12 mouse cellular contexts compared by ENCODE assay signal in the genomic region with DNA sequence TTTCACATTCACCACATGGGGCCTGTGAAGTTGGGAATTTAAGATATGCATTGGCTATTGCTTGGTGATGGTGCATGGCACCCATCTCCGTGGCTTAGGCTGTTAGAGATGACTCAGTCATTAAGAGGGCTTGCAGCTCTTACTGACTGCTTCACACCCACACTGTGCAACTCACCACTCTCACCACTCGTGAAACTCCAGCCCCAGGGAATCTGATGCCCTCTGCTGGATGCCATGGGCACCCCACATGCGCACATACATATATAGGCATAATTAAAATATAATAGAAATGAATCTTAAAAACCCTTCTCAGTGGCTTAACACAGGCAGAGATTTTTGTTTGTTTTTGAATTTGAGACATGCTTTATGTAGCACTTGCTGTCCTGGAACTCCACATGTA.
DNase-seq lines count a peak whose midpoint lies in the region; ATAC-seq and TF ChIP-seq lines count a peak whose summit lies in the region.
"Had no signal": no experiment of that assay in that cellular context is flagged by ENCODE, and none has a peak within 500 bp of the region (broad histone marks: within the 10 kb centered on the region; RNA-seq: fewer than 3 reads in every experiment).

No protein-coding gene starts in this region.

- TF ChIP-seq POLR2A in MEL (IDR thresholded peaks at IDR 0.05; ENCODE audit: control insufficient read depth in 1 of 2, insufficient read depth in 1 of 2, low read depth in 1 of 2, low read length in 2 of 2, poor library complexity in 1 of 2) = no peak

- H3K4me3 ChIP-seq in kidney, postnatal 0 days (replicated peaks; ENCODE audit: low read depth, low read length) = no peak overlapping the region
- H3K4me3 ChIP-seq in MEL (ENCODE audit: control insufficient read depth in 1 of 2, insufficient read depth in 1 of 2, low read depth in 2 of 2, low read length in 2 of 2) = no peak overlapping the region
- H3K4me3 ChIP-seq in embryonic facial prominence, embryonic 10.5 days = no peak overlapping the region
- H3K4me3 ChIP-seq: heart, embryonic 10.5 days had no signal

- ATAC-seq in kidney, postnatal 0 days (replicated peaks; ENCODE audit: low FRiP score, low read depth) = no peak
- ATAC-seq in megakaryocyte progenitor cell, adult 5-6 weeks (replicated peaks; ENCODE audit: poor library complexity) = peak; percentile 84
- ATAC-seq: inflammation-experienced regulatory T-cells, adult 6 months had no signal

- H3K9me3 ChIP-seq in kidney, postnatal 0 days (replicated peaks; ENCODE audit: low read length) = no peaks in the 10 kb centered on the region
- H3K9me3 ChIP-seq in MEL (replicated peaks; ENCODE audit: insufficient read depth, low read length) = no peaks in the 10 kb centered on the region
- H3K9me3 ChIP-seq in embryonic facial prominence, embryonic 10.5 days = no peaks in the 10 kb centered on the region
- H3K9me3 ChIP-seq: heart, embryonic 10.5 days had no signal

- H3K4me1 ChIP-seq in kidney, postnatal 0 days (replicated peaks; ENCODE audit: insufficient read depth, low read length) = no peaks in the 10 kb centered on the region
- H3K4me1 ChIP-seq in MEL (ENCODE audit: control insufficient read depth in 1 of 2, insufficient read depth in 2 of 2, low read length in 2 of 2) = no peaks in the 10 kb centered on the region
- H3K4me1 ChIP-seq in embryonic facial prominence, embryonic 10.5 days = 0 out of 2 replicates have a peak, but pooled peaks cover 5% of the 10 kb centered on the region
- H3K4me1 ChIP-seq: heart, embryonic 10.5 days had no signal

- no peak for DNase-seq in kidney, postnatal 0 days (ENCODE audit: low spot score)
- DNase-seq in kidney, adult 8-10 months = no peak
- peak; percentile 3 to 23 for DNase-seq in B cell, adult 2 months
- DNase-seq in MEL (ENCODE audit: low read depth, low spot score) = peak; percentile 41
- no peak for DNase-seq in embryonic facial prominence, embryonic 10.5 days (ENCODE audit: low spot score)
- no peak for DNase-seq in ovary, postnatal 10 days (ENCODE audit: low spot score)
- no peak for DNase-seq in right cerebral cortex, postnatal 36 days (ENCODE audit: low spot score in 2 of 2)
- DNase-seq: cerebellum, postnatal 36 days had no signal

- TF ChIP-seq EP300 in MEL (IDR thresholded peaks at IDR 0.05; ENCODE audit: low read depth in 1 of 2, low read length in 2 of 2) = no peak

- H3K9ac ChIP-seq in kidney, postnatal 0 days (ENCODE audit: low read depth, low read length) = no peak overlapping the region
- no peak overlapping the region for H3K9ac ChIP-seq in MEL (ENCODE audit: control insufficient read depth, low read depth, low read length, poor library complexity, severe bottlenecking)

- TF ChIP-seq CTCF in kidney, postnatal 0 days (IDR thresholded peaks at IDR 0.05; ENCODE audit: low read depth) = peak; percentile 41; the same call in 1 of the 2 replicates
- peak; percentile 20 to 59 (median 54); a peak in 5 of 6 replicates for TF ChIP-seq CTCF in MEL (IDR thresholded peaks at IDR 0.05 in 2 of 3, conservative IDR thresholded peaks at IDR 0.05 in 1 of 3; ENCODE audit: control insufficient read depth in 1 of 3, insufficient read depth in 1 of 3, low read depth in 2 of 3, low read length in 3 of 3, poor library complexity in 1 of 3, severe bottlenecking in 1 of 3)

- no peaks in the 10 kb centered on the region for H3K27me3 ChIP-seq in kidney, postnatal 0 days (ENCODE audit: insufficient read depth, low read length)
- no peaks in the 10 kb centered on the region for H3K27me3 ChIP-seq in MEL (ENCODE audit: control insufficient read depth in 1 of 2, insufficient read depth in 2 of 2, low read length in 2 of 2)
- H3K27me3 ChIP-seq in embryonic facial prominence, embryonic 10.5 days (replicated peaks; ENCODE audit: low read depth, poor library complexity, severe bottlenecking) = no peaks in the 10 kb centered on the region

- no peak overlapping the region for H3K4me2 ChIP-seq in kidney, postnatal 0 days (ENCODE audit: low read length)

- H3K27ac ChIP-seq in kidney, postnatal 0 days = no peak overlapping the region
- H3K27ac ChIP-seq in MEL (ENCODE audit: control insufficient read depth, low read depth, low read length) = no peak overlapping the region
- H3K27ac ChIP-seq in embryonic facial prominence, embryonic 10.5 days (replicated peaks) = no peak overlapping the region
- H3K27ac ChIP-seq: heart, embryonic 10.5 days; macrophage had no signal

- TF ChIP-seq RAD21 in MEL (IDR thresholded peaks at IDR 0.05; ENCODE audit: low read depth, low read length) = peak; percentile 50

- WGBS in kidney, postnatal 0 days = 76% methylated on average over 3 of the region's 3 CpGs
- 79% methylated on average over 3 of the region's 3 CpGs for WGBS in embryonic facial prominence, embryonic 10.5 days

- no peaks in the 10 kb centered on the region for H3K36me3 ChIP-seq in kidney, postnatal 0 days (ENCODE audit: insufficient read depth, low read length)
- H3K36me3 ChIP-seq in MEL (ENCODE audit: control insufficient read depth in 1 of 2, insufficient read depth in 2 of 2, low read length in 2 of 2) = peaks cover 0 to 1% of the 10 kb centered on the region in 2 experiments; a peak in 1 of 4 replicates
- peaks cover 4% of the 10 kb centered on the region; the same call in 1 of the 2 replicates for H3K36me3 ChIP-seq in embryonic facial prominence, embryonic 10.5 days (replicated peaks)
- H3K36me3 ChIP-seq: heart, embryonic 10.5 days had no signal

- H3K79me2 ChIP-seq in MEL (ENCODE audit: control insufficient read depth, insufficient read depth, low read length, poor library complexity) = no peaks in the 10 kb centered on the region

TF ChIP-seq in MEL, 35 proteins besides CTCF, POLR2A, EP300 and RAD21:
- TF ChIP-seq ZC3H11A (IDR thresholded peaks at IDR 0.05; ENCODE audit: low read depth, low read length) (peak; percentile 32), MYC (IDR thresholded peaks at IDR 0.05; ENCODE audit: low read depth, low read length) (no peak), SMC3 (IDR thresholded peaks at IDR 0.05; ENCODE audit: low read depth, low read length) (peak; percentile 69)
TF ChIP-seq in MEL: peak in this region for 2.

Comparison
In these comparisons a context has a peak if more than half of its experiments do, and no peak if none do; other contexts are left out.
1. DNase-seq: peak in B cell, adult 2 months (2 of 2) and MEL (single experiment); none in kidney, postnatal 0 days (single experiment), kidney, adult 8-10 months (0 of 2), embryonic facial prominence, embryonic 10.5 days (single experiment), ovary, postnatal 10 days (single experiment) and right cerebral cortex, postnatal 36 days (0 of 2).